Mouse (Mus musculus): ENCODE results near the gene Apoa2. TPM values are rescaled to one million over a fixed set of nuclear protein-coding genes. Genes with fewer than 3 reads are reported as not detected.

The Apoa2 gene
- total RNA-seq (2021): 1 to 10 TPM in 1 of 2 experiments, under 1 TPM in 1; 0.75 to 2.0 TPM

DNA sequence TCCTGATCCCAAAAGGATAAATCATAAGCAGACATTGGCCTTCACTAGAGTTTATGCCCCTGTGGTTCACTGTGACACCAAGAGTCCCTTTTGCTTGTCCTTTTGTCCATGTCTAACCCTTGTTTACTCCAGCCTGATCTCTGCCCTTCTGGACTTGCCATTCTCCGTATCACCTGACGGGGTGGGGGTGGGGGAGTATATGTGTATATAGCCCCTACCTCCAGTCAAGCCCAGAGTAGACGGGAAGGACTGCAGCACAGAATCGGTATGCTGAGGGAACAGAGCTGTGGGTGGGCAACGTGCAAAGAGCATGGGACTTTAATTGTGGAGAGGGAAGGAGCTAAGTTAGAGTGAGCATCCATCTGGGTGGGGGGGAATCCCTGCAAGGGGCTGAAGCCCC lies at the start of gene Apoa2:
Gene Apoa2 (plus strand): TSS at position 198 of the 400 bp plus-strand sequence.
- intact Hi-C loops (cut with DNase I): no loop called here
- no peak for DNase-seq

GRCm38 (mm10) chr1:171179487-171180171 lies 45.2 kb upstream of the Apoa2 start:
- DNase-seq: no peak
- intact Hi-C loops (cut with DNase I): no loop called here

GRCm38 (mm10) chr1:171183025-171183424 lies 41.8 kb upstream of the Apoa2 start:
- intact Hi-C loops (cut with DNase I): no loop called here
- DNase-seq: no peak

DNA sequence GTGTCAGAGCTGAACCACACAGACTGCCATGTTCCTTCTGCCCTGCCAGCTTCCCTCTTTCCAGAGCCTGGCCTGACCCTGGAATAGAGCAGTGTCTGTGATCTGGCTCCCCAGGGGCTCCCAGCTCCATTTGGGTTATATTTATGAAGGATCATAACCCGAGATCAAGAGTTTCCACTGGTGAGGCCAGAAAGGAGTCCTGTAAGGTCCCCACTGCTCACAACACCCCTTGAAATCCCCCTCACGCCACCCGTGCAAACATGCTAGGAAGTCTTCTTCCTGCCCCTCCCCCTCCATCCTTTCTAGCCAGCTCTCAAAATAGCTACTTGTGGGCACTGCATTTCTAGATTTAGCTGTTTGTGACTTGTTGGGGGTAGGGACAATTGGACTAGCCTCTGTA lies 41.2 kb upstream of the Apoa2 start:
- intact Hi-C loops (cut with DNase I): no loop called here
- peak; percentile 51 to 65 for DNase-seq

DNA sequence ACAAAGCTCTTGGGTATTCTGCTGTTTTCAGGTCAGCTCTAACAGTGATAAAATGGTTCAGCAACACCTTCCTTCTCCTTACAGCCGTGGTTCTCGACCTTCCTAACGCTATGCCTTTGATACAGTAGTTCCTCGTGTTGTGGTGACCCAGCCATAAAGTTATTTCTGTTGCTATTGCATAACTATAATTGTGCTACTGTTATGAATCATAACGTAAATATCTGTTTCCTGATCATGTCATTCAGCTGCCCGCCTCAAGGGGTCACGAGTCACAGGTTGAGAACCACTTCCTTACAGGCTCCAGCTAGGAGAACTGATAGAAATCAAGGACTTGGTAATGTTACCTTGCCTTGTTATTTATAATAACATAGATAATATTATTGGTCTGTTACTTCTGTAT lies 40.5 kb upstream of the Apoa2 start:
- intact Hi-C loops (cut with DNase I): no loop called here
- peak; percentile 46 to 56 for DNase-seq

GRCm38 (mm10) chr1:171185655-171186054 lies 39.2 kb upstream of the Apoa2 start:
- DNase-seq: no peak
- intact Hi-C loops (cut with DNase I): no loop called here

GRCm38 (mm10) chr1:171187851-171188700 lies 36.8 kb upstream of the Apoa2 start:
- intact Hi-C loops (cut with DNase I): no loop called here
- no peak for DNase-seq

DNA sequence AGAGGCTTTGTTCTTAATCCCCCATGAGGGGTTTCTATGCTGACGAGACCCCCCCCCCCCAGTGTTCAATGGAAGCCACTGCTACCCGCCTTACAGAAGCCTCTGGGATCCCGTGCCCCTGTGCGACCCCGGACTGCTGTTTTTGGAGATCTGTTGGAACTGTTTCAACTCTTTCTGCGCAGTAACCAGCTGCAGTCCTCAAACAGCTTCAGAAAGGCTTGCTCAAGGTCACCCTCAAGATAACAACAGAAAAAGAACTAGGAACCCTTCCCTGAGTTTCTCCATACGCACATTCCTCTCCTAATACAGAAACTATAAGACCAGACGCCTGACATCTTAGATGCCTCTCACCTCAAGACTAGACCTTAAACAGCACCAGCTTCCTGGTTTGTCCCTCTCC lies 35.8 kb upstream of the Apoa2 start:
- intact Hi-C loops (cut with DNase I): no loop called here
- DNase-seq: no peak

DNA sequence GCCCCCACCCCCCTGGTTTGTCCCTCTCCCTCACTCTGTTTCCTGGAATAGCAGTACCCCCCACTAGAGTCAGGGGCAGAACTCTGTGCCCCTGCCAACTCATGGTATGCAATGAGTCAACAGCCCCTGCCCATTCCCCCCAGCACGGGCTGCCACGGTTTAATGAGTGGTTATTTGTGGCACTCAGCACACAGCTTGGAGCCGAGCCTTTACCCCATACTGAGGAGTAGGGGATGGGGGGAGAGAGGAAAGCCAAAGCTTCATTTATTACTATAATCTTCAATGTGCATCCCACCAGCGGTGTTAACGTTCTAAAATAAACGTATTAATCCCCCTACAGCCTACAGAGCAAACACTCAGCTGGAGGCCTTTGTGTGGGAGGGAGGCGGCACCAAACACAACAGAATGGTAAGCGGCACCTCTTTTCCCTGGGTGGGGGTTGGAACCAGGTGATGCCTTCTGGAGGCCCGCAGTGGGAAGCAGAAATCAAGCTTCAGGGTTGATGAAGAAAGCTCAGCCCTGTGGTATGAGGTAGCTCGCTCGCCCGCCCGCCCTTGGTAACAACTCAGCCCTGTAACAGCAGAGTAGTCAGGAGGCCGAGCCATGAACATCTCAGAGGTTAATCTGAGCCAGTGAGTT lies 35.3 kb upstream of the Apoa2 start:
- intact Hi-C loops (cut with DNase I): no loop called here
- peak in 1 of 2 experiments; percentile 33 for DNase-seq

DNA sequence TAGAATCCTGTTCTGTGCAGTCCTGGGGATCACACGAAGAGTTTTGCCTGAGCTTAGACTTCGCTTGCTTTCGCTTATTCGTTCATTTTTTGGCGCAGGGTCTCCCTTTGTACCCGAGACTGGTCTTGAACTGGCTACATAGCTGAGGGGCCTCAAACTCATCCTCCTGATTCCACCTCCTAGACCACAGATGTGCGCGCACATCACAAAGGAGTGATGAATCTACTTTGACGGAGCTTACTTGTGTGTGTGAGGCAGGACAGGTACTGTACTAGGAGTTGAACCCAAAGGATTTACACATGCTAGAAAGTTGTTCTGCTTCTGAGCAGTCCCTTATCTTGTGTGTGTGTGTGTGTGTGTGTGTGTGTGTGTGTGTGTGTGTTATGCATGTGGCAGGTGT lies 34.0 kb upstream of the Apoa2 start:
- intact Hi-C loops (cut with DNase I): no loop called here
- no peak for DNase-seq

GRCm38 (mm10) chr1:171192283-171192682 lies 32.6 kb upstream of the Apoa2 start:
- DNase-seq: no peak
- intact Hi-C loops (cut with DNase I): no loop called here

- intact Hi-C loops (cut with DNase I): no loop called here
- DNase-seq: peak in 1 of 2 experiments; percentile 40
These were observed 31.6 kb upstream of the Apoa2 start for GRCm38 (mm10) chr1:171193093-171193840.

DNA sequence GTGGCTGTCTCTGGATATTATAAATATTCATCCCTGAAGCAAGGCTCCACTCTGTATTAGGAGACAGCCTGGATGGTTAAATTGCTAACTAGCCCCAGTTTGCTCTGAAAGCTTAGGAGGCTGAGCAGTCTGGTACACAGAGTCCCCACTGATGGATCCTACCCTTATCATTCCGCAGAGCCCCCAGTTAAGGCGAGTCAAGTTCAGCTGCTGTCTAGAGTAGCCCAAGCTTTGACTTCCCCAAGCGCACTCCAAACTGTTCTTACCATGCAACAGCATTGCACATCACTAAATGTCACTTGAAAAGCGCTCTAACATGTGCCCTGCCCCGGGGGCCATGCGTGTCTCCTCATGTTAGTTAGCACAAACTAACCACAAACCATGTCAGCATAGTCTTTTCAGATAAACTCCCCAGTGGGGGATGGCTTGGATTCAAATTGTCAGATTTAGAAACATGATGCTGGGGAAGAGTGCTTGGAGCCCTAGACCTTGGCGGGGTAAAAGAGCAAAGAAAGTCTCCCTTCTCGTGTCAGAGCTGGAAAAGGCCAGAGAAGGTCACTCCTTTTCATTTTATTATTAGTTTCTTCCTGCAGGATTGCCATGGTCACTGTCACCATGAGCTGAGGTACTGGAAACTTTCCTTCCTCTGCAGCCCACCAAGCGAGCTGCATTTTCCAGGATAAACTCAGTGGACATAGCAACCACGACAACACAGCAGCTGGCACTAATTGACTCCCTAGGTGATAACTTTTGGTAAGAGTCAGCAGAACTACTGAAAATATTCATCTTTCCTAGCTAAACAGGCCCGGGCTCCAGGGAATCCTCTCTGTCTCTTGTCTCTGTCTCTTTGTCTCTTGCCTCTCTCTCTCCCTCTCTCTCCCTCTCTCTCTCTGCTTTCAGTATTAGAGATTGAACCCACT lies 30.7 kb upstream of the Apoa2 start:
- intact Hi-C loops (cut with DNase I): loop anchor here (2.0 kb wide), 2 partner anchors 27 to 29 kb away; no protein-coding TSS in a partner anchor
- no peak for DNase-seq

DNA sequence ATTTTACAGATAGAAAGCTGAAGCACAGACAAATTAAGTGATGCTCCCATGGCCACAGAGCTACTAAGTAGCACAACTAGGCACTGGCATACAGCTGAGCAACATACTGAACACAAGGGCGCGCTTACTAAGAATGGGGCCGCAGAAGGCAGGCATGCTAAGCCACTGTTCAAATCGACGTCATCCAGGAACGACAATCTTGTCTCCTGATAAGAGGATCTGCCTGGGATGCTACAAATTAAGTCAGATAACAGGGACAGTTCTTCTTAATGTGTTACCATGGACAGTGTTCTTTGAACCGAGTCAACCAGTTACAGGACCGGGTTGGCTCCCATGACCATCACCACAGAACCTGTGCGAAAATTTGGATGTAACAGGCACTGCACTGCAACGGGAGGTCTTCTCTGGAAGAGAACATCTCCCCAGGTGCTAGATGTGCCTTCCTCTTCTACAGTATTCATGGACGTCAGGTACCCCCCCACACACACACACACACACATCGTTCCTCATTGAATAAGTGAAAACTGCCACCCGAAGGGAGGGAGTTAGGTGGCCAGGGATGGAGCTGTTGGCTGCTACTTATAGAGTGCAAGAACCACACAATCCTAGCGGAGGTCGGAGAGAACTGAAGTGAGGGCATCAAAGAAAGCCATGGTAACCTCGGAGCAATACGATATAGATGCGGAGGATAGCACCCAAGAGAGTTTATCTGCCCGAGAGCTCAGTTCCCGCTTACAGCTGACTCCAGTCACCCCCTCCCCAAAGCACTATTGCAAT lies 29.6 kb upstream of the Apoa2 start:
- no peak for DNase-seq
- intact Hi-C loops (cut with DNase I): loop anchor here (2.0 kb wide), 2 partner anchors 26 to 30 kb away; no protein-coding TSS in a partner anchor

DNA sequence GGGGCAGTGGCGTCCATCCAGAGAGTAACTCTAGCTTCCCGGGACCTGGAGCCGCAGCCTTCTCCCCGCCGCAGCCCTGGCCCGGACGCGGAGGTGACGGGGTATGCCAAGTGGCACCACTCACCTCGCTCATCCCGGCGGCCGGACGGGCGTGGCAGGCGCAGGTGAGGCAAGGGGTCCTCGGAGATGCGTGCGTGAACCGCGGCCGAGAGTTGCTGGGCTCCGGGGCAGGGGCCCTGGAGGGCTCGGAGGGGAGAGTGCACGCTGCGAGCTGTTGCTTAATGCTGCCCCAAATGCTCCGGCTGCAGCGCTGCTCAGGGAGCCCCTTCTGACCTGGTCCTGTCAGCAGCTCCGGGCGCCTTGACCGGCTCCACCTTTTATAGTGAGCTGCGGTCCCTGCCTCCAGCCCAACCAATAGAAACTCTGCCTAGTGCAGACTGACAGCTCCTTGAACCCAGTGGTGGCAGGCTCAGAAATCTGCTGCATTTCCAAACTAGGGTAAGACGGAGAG lies 28.9 kb upstream of the Apoa2 start, which contains the start of gene Pcp4l1:
Gene Pcp4l1 (minus strand): TSS at position 382 of the 511 bp plus-strand sequence.
- intact Hi-C loops (cut with DNase I): loop anchor here (2.0 kb wide), 2 partner anchors 25 to 31 kb away; no protein-coding TSS in a partner anchor
- DNase-seq: peak; percentile 69 to 78

DNA sequence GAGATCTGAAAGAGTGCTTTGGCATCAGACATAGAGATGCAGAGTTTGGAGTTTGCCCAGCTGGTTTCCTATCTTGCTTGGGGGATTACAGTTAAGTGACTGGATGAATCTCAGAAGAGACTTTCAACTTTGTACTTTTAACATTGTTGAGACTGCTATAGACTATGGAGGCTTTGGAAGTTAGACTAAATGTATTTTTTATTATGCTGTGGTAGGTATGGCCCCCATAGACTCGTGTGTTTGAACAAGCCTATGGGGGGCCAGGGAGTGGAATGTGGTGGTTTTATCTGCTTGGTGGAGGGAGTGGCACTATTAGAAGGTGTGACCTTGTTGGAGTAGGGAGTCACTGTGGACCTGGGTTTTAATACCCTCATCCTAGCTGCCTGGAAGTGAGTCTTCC lies 25.3 kb upstream of the Apoa2 start:
- intact Hi-C loops (cut with DNase I): no loop called here

DNA sequence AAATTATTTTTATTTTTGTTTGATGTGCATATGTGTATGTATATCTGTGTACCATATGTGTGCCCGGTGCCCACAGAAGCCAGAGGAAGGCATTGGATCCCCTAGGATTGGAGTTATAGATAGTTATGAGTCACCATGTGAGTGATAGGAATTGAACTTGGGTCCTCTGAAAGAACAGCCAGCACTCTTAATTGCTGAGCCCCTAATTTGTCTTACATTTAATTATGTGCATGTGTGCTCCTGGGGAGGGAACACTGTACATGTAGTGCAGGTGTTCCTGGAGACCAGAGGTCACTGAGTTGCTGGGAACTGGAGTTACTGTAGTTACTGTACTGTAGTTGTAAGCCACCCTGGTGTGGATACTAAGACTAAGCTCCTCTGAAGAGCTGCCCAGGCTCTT lies 24.1 kb upstream of the Apoa2 start:
- no peak for DNase-seq
- intact Hi-C loops (cut with DNase I): no loop called here

More for the DNA sequence above, 25.3 kb upstream of the Apoa2 start:
- DNase-seq: no peak

All from heart, postnatal 36 days (tissue).